Mouse (Mus musculus) kidney, adult 2 months (tissue): ENCODE measurements around the gene Anxa11. TPM values are rescaled to one million over a fixed set of nuclear protein-coding genes. Genes with fewer than 3 reads are reported as not detected.

ENCODE experiments used
- DNase-seq: peaks from one replicate; pipeline ENCODE4 v3.0.0; 2021
- H3K27ac ChIP-seq: fragments of 200-500 bp; 2 replicates; pipeline ENCODE4 v1.5.1; 2012; ENCODE audit warnings: low read depth, low read length, control low read depth, inconsistent platforms; ENCODE audit not compliant: insufficient read depth
- H3K27me3 ChIP-seq: fragments of 200-500 bp; replicated peaks from 2 replicates; pipeline ENCODE4 v1.6.1; 2012; ENCODE audit warnings: mild to moderate bottlenecking, moderate library complexity, low read length, inconsistent platforms; ENCODE audit not compliant: control insufficient read depth, insufficient read depth
- H3K36me3 ChIP-seq: fragments of 200-500 bp; 2 replicates; pipeline ENCODE4 v1.6.1; 2012; ENCODE audit warnings: mild to moderate bottlenecking, moderate library complexity, low read length, inconsistent platforms; ENCODE audit not compliant: control insufficient read depth, insufficient read depth
- H3K4me1 ChIP-seq: fragments of 200-500 bp; 2 replicates; pipeline ENCODE4 v1.6.1; 2011; ENCODE audit warnings: low read length; ENCODE audit not compliant: control insufficient read depth, insufficient read depth
- H3K4me3 ChIP-seq: fragments of 200-500 bp; 2 replicates; pipeline ENCODE4 v1.5.1; 2011; ENCODE audit warnings: mild to moderate bottlenecking, low read depth, low read length, control low read depth; ENCODE audit not compliant: insufficient read depth
- CTCF ChIP-seq: fragments of 200-500 bp; conservative IDR thresholded peaks from 2 replicates; pipeline ENCODE4 v1.5.1; 2011; ENCODE audit warnings: low read depth, mild to moderate bottlenecking, control low read depth, low read length, moderate library complexity, mixed read lengths; ENCODE audit not compliant: insufficient read depth, insufficient read length
- POLR2A ChIP-seq: fragments of 200-500 bp; IDR thresholded peaks from one replicate; pipeline ENCODE4 v1.6.1; 2011; ENCODE audit warnings: low read depth, low read length, control low read depth
- WGBS: fragments of 180-500 bp; shearing (Covaris S2); methylation state at CpG from one replicate; pipeline ENCODE4 v1.1.7; 2018; 5-methylcytosine and 5-hydroxymethylcytosine counted together
- polyA plus RNA-seq: library from polyadenylated mRNA; depleted of rRNA; stranded (reverse); fragments of >200 nt; gene quantifications from 2 replicates; pipeline ENCODE4 v1.2.3, GENCODE M21; 2012; rRNA removed

The Anxa11 gene
- polyA plus RNA-seq, result 105 and 116 TPM in 2 replicates

DNA sequence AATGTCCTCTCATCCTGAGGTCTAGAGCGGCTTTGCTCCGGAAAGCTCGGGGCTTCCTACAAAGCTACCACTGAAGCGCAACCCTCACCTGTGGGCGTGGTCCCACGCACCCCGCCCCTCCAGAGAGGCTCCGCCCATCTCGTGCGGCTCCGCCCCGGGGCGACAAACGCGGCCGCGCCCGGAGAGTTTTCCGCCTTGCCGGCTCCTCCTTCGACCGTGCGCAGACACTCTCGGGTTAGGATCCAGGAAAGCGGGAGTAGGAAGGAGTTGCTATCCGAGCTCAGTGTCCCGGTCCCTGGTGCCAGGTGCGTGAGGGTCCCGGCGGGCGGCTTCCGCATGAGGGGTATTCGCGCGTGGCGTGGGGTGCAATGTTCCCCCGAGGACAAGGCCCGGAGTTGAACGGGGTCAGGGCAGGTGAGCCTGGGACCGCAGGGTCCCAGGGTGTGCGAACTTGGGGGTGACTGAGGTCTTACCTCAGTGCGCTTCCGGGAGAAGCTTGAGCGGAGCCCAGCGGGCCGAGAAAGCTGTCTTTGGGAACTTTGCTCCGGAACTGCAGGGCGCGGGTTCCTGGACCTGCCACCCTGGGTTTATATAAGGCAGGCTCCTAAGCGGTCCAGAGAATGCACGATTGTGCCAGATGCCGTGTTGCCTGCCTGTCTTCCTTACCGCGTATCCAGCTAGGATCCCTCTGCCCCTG is at the start of gene Anxa11:
TSS of gene Anxa11 (plus strand) at position 166 of the 697 bp plus-strand sequence.
- under 1% methylated on average over 54 of the region's 54 CpGs for WGBS
- peak; percentile 95 for DNase-seq
- H3K27ac ChIP-seq, result peak within 1 kb of the TSS; percentile 93
- peaks cover 20% of the 10 kb centered on the region; the same call in 1 of the 2 replicates for H3K4me1 ChIP-seq
- H3K36me3 ChIP-seq, result no peaks in the 10 kb centered on the region
- H3K27me3 ChIP-seq, result no peaks in the 10 kb centered on the region
- TF ChIP-seq CTCF (no peak), POLR2A (peak; percentile 55)
- peak within 1 kb of the TSS; percentile 85 for H3K4me3 ChIP-seq

DNA sequence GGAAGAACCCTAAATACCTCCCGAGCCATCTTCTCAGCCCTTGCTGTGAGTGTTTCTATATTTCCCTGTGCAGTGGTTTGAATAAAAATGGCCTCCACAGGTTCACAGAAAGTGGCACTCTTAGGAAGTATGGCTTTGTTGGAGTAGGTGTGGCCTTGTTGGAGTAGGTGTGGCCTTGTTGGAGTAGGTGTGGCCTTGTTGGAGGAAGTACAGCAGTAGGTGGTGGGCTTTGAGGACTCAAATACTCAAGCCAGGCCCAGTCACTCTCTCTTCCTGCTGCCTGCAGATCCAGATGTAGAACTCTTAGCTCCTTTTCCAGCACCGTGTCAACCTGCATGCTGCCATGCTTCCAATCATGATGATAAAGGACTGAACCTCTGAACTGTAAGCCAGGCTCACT is 47.6 kb upstream of the Anxa11 start:
- Histone ChIP-seq H3K27ac (no peak overlapping the region), H3K4me1 (no peaks in the 10 kb centered on the region), H3K36me3 (no peaks in the 10 kb centered on the region), H3K27me3 (no peaks in the 10 kb centered on the region), H3K4me3 (no peak overlapping the region)
- WGBS, result 98% methylated on average over 2 of the region's 2 CpGs
- TF ChIP-seq CTCF (no peak), POLR2A (no peak)
- DNase-seq, result no peak

GRCm38 (mm10) chr14:25795067-25795466 is 46.9 kb upstream of the Anxa11 start:
- WGBS, result 62% methylated on average over 6 of the region's 6 CpGs
- TF ChIP-seq POLR2A, result no peak
- no peak for TF ChIP-seq CTCF
- H3K27ac ChIP-seq, result no peak overlapping the region

GRCm38 (mm10) chr14:25795561-25796174 is 46.3 kb upstream of the Anxa11 start:
- no peaks in the 10 kb centered on the region for H3K36me3 ChIP-seq
- no peaks in the 10 kb centered on the region for H3K4me1 ChIP-seq
- no peak for TF ChIP-seq POLR2A
- TF ChIP-seq CTCF, result no peak
- no peak overlapping the region for H3K4me3 ChIP-seq
- no peaks in the 10 kb centered on the region for H3K27me3 ChIP-seq
- 28% methylated on average over 10 of the region's 10 CpGs for WGBS
- no peak overlapping the region for H3K27ac ChIP-seq
- peak; percentile 39 for DNase-seq

More at GRCm38 (mm10) chr14:25795067-25795466, 46.9 kb upstream of the Anxa11 start:
- Histone ChIP-seq H3K27me3 (no peaks in the 10 kb centered on the region), H3K4me3 (no peak overlapping the region), H3K36me3 (no peaks in the 10 kb centered on the region), H3K4me1 (no peaks in the 10 kb centered on the region)
- DNase-seq, result no peak

GRCm38 (mm10) chr14:25796619-25797018 is 45.3 kb upstream of the Anxa11 start:
- no peaks in the 10 kb centered on the region for H3K36me3 ChIP-seq
- no peak for TF ChIP-seq CTCF
- TF ChIP-seq POLR2A, result no peak
- no peaks in the 10 kb centered on the region for H3K27me3 ChIP-seq
- whole genome bisulfite sequencing, result 49% methylated on average over 7 of the region's 7 CpGs
- no peak overlapping the region for H3K4me3 ChIP-seq
- DNase-seq, result no peak
- no peaks in the 10 kb centered on the region for H3K4me1 ChIP-seq
- H3K27ac ChIP-seq, result no peak overlapping the region

- DNase-seq, result peak; percentile 81
- Histone ChIP-seq H3K36me3 (no peaks in the 10 kb centered on the region), H3K27me3 (no peaks in the 10 kb centered on the region), H3K4me1 (no peaks in the 10 kb centered on the region), H3K27ac (no peak overlapping the region), H3K4me3 (no peak overlapping the region)
- WGBS, result 22% methylated on average over 19 of the region's 19 CpGs
- TF ChIP-seq CTCF (peak; percentile 94), POLR2A (no peak)
Measured at GRCm38 (mm10) chr14:25800166-25800960, 41.6 kb upstream of the Anxa11 start.

DNA sequence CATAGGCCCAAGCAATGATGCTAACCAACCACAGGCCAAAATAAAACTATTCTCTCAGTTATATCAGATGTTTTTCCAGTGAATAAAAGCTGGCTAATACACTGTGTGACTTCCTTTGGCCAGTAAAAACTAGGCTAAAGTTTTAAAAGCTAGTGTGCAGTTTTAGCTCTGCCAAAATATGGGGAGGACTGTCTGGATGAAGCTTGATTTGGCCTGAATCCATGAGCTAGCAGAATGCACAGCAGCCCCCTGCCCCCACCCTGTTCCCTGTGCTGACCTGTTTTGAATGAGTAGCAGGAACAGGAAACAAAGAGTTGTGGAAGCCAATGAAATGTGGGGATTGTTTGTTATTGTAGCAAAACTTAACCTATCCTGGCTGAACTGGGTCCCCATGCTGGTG is 39.4 kb upstream of the Anxa11 start:
- TF ChIP-seq CTCF (no peak), POLR2A (no peak)
- H3K27ac ChIP-seq, result no peak overlapping the region
- no peaks in the 10 kb centered on the region for H3K4me1 ChIP-seq
- H3K27me3 ChIP-seq, result no peaks in the 10 kb centered on the region
- no peak overlapping the region for H3K4me3 ChIP-seq
- H3K36me3 ChIP-seq, result no peaks in the 10 kb centered on the region
- DNase-seq, result no peak
